9 mouse cellular contexts compared by ENCODE assay signal in genomic region chr12:117427431-117427830, GRCm38 (mm10).
A peak's percentile ranks its signal among the peaks of the same experiment; 100 is the strongest.
DNase-seq lines count a peak whose midpoint lies in the region; ATAC-seq and TF ChIP-seq lines count a peak whose summit lies in the region.
"Had no signal": no experiment of that assay in that cellular context is flagged by ENCODE, and none has a peak within 500 bp of the region (broad histone marks: within the 10 kb centered on the region; RNA-seq: fewer than 3 reads in every experiment).

No protein-coding gene starts in this region.

- ATAC-seq in heart, postnatal 0 days (ENCODE audit: insufficient read depth, low read depth): no peak
- ATAC-seq in megakaryocyte, adult 5-6 weeks (ENCODE audit: poor library complexity, severe bottlenecking): peak; percentile 88

- no peak overlapping the region for H3K4me3 ChIP-seq in E14TG2a.4 (replicated peaks; ENCODE audit: low read length)
- no peak overlapping the region for H3K4me3 ChIP-seq in heart, postnatal 0 days (ENCODE audit: low read depth, low read length)
- H3K4me3 ChIP-seq in small intestine, adult 2 months (ENCODE audit: low read depth, low read length): no peak overlapping the region
- H3K4me3 ChIP-seq: heart, embryonic 15.5 days had no signal

- no peak for TF ChIP-seq POLR2A in small intestine, adult 2 months (IDR thresholded peaks at IDR 0.05; ENCODE audit: low read depth, low read length)

- peak; percentile 13 to 36 for DNase-seq in cerebellum, adult 18-20 months
- DNase-seq in cerebellum, adult 11-12 months: no peak
- DNase-seq in cerebellum, adult 9-11 months: peak; percentile 14
- peak; percentile 23 for DNase-seq in heart, postnatal 0 days (ENCODE audit: low spot score)
- peak; percentile 54 to 68 for DNase-seq in kidney, postnatal 4 days

- H3K4me2 ChIP-seq in heart, postnatal 0 days (ENCODE audit: low read depth, low read length): no peak overlapping the region
- H3K4me2 ChIP-seq: heart, embryonic 15.5 days had no signal

- peak; percentile 46 for TF ChIP-seq CTCF in E14TG2a.4 (conservative IDR thresholded peaks at IDR 0.05; ENCODE audit: low read length)
- TF ChIP-seq CTCF in heart, postnatal 0 days (IDR thresholded peaks at IDR 0.05; ENCODE audit: low read depth): peak; percentile 73
- TF ChIP-seq CTCF in small intestine, adult 2 months (IDR thresholded peaks at IDR 0.05; ENCODE audit: extremely low read depth, insufficient read length, insufficient replicate concordance, low read depth, low read length): peak; percentile 83; the same call in 1 of the 2 replicates

- no peak for TF ChIP-seq EP300 in heart, postnatal 0 days (IDR thresholded peaks at IDR 0.05; ENCODE audit: low read depth)

- no peaks in the 10 kb centered on the region for H3K9me3 ChIP-seq in E14TG2a.4 (ENCODE audit: low read length)
- no peaks in the 10 kb centered on the region for H3K9me3 ChIP-seq in heart, postnatal 0 days (replicated peaks; ENCODE audit: control insufficient read depth, low read length)
- H3K9me3 ChIP-seq: heart, embryonic 15.5 days had no signal

- H3K9ac ChIP-seq in heart, postnatal 0 days (replicated peaks; ENCODE audit: low read depth, low read length): no peak overlapping the region
- H3K9ac ChIP-seq: heart, embryonic 15.5 days had no signal

- H3K27me3 ChIP-seq in E14TG2a.4 (ENCODE audit: insufficient read depth, low read length): no peaks in the 10 kb centered on the region
- H3K27me3 ChIP-seq in heart, postnatal 0 days (ENCODE audit: control insufficient read depth, insufficient read depth, low read length): no peaks in the 10 kb centered on the region
- H3K27me3 ChIP-seq in small intestine, adult 2 months (ENCODE audit: control insufficient read depth, insufficient read depth, low read length): no peaks in the 10 kb centered on the region
- H3K27me3 ChIP-seq: heart, embryonic 15.5 days had no signal

- H3K27ac ChIP-seq in heart, postnatal 0 days (ENCODE audit: low read depth): no peak overlapping the region
- H3K27ac ChIP-seq in small intestine, adult 2 months (ENCODE audit: insufficient read depth, low read depth, low read length): no peak overlapping the region
- H3K27ac ChIP-seq: heart, embryonic 15.5 days had no signal

- no peaks in the 10 kb centered on the region for H3K36me3 ChIP-seq in E14TG2a.4 (ENCODE audit: insufficient read depth, low read length)
- no peaks in the 10 kb centered on the region for H3K36me3 ChIP-seq in heart, postnatal 0 days (replicated peaks; ENCODE audit: control insufficient read depth, insufficient read depth, low read length)
- no peaks in the 10 kb centered on the region for H3K36me3 ChIP-seq in small intestine, adult 2 months (ENCODE audit: control insufficient read depth, insufficient read depth, low read length)
- H3K36me3 ChIP-seq: heart, embryonic 15.5 days had no signal

- WGBS in heart, postnatal 0 days: 19% methylated on average over 1 of the region's 1 CpGs
- 60% methylated on average over 1 of the region's 1 CpGs for WGBS in small intestine, adult 2 months

- H3K4me1 ChIP-seq in E14TG2a.4 (replicated peaks; ENCODE audit: low read depth, low read length): no peaks in the 10 kb centered on the region; the same call in 1 of the 2 replicates
- no peaks in the 10 kb centered on the region for H3K4me1 ChIP-seq in heart, postnatal 0 days (ENCODE audit: control insufficient read depth, insufficient read depth)
- H3K4me1 ChIP-seq in small intestine, adult 2 months (ENCODE audit: control insufficient read depth, insufficient read depth, insufficient read length, low read length): peaks cover 17% of the 10 kb centered on the region; the same call in 1 of the 2 replicates
- H3K4me1 ChIP-seq: heart, embryonic 15.5 days had no signal
